Mouse (Mus musculus) heart, embryonic 13.5 days (tissue): ENCODE data around the gene Nfib. TPM values are rescaled to one million over a fixed set of nuclear protein-coding genes. Genes with fewer than 3 reads are reported as not detected.

Experiments
- ATAC-seq: fragments of 200-750 bp; cut with Nextera tagmentation; 2 replicates; pipeline ENCODE4 v1.8.0; 2017; ENCODE audit warnings: moderate TSS enrichment; ENCODE audit not compliant: insufficient number of reproducible peaks, low FRiP score, low TSS enrichment; ENCODE audit errors: extremely low read depth
- H3K27ac ChIP-seq: fragments of 300-500 bp; sonication (generic); replicated peaks from 2 replicates; pipeline ENCODE4 v1.5.1; 2015; ENCODE audit warnings: moderate library complexity, mild to moderate bottlenecking, inconsistent platforms
- H3K27me3 ChIP-seq: fragments of 300-500 bp; sonication (generic); replicated peaks from 2 replicates; pipeline ENCODE4 v1.6.1; 2015; ENCODE audit warnings: mild to moderate bottlenecking, inconsistent platforms
- H3K36me3 ChIP-seq: fragments of 300-500 bp; sonication (generic); 2 replicates; pipeline ENCODE4 v1.6.1; 2015; ENCODE audit warnings: mild to moderate bottlenecking, inconsistent platforms
- H3K4me1 ChIP-seq: fragments of 300-500 bp; sonication (generic); 2 replicates; pipeline ENCODE4 v1.6.1; 2015; ENCODE audit warnings: inconsistent platforms
- H3K4me2 ChIP-seq: fragments of 300-500 bp; sonication (generic); 2 replicates; pipeline ENCODE4 v1.6.1; 2015; ENCODE audit warnings: inconsistent platforms, mild to moderate bottlenecking, moderate library complexity
- H3K4me3 ChIP-seq: fragments of 300-500 bp; sonication (generic); 2 replicates; pipeline ENCODE4 v1.5.1; 2015; ENCODE audit warnings: moderate library complexity, mild to moderate bottlenecking, inconsistent platforms
- H3K9ac ChIP-seq: fragments of 300-500 bp; sonication (generic); 2 replicates; pipeline ENCODE4 v1.6.1; 2015; ENCODE audit warnings: inconsistent platforms, mild to moderate bottlenecking, moderate library complexity
- H3K9me3 ChIP-seq: fragments of 300-500 bp; sonication (generic); 2 replicates; pipeline ENCODE4 v1.6.1; 2016; ENCODE audit warnings: inconsistent platforms
- WGBS: fragments of 180-500 bp; shearing (Covaris S2); methylation state at CpG from one replicate; pipeline ENCODE4 v1.1.7; 2015; ENCODE audit warnings: mixed read lengths; 5-methylcytosine and 5-hydroxymethylcytosine counted together
- polyA plus RNA-seq: library from polyadenylated mRNA; unstranded; fragments of >200 nt; fragmentation: Nextera tagmentation; extraction: Ambion mirVana; gene quantifications from 2 replicates; pipeline ENCODE4 v1.2.1, GENCODE M21; 2015

Gene Nfib
- polyA plus RNA-seq, 1 experiment from 2014 or later: 53.0 TPM

- Histone ChIP-seq H3K27ac (no peak overlapping the region), H3K27me3 (no peaks in the 10 kb centered on the region), H3K36me3 (no peaks in the 10 kb centered on the region), H3K4me3 (no peak overlapping the region), H3K9ac (no peak overlapping the region), H3K4me2 (no peak overlapping the region), H3K9me3 (no peaks in the 10 kb centered on the region), H3K4me1 (peaks cover 15% of the 10 kb centered on the region)
- ATAC-seq: no peak
- WGBS: 80% methylated on average over 4 of the region's 4 CpGs
Observed at GRCm38 (mm10) chr4:82607266-82607665, 98.3 kb downstream of the Nfib start.

DNA sequence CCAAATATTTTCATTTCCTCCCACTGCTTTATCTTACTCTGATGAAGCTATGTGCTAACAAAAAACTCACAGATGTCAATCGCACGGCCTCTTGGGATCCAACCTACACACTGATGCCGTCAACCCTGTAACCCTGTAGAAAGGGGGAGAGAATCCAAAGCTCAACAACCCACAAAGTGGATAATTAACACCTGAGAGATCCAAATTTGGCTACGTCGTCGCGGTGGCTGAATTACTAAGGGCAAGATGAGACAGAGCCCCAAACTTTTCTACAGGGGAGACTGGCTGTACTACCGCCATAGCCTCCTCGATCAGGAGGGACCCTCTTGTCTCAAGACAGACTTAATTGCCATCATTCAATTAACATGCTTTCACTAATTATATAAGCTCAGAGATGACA, 99.2 kb downstream of the Nfib start:
- WGBS: 72% methylated on average over 9 of the region's 9 CpGs
- H3K27me3 ChIP-seq: no peaks in the 10 kb centered on the region
- H3K27ac ChIP-seq: no peak overlapping the region
- ATAC-seq: no peak
- H3K4me3 ChIP-seq: no peak overlapping the region
- H3K4me2 ChIP-seq: no peak overlapping the region
- no peaks in the 10 kb centered on the region for H3K36me3 ChIP-seq
- peaks cover 15% of the 10 kb centered on the region for H3K4me1 ChIP-seq
- H3K9me3 ChIP-seq: peaks cover 7% of the 10 kb centered on the region
- no peak overlapping the region for H3K9ac ChIP-seq

- H3K9ac ChIP-seq: no peak overlapping the region
- H3K9me3 ChIP-seq: peaks cover 10% of the 10 kb centered on the region
- no peak overlapping the region for H3K27ac ChIP-seq
- no peak overlapping the region for H3K4me3 ChIP-seq
- no peak overlapping the region for H3K4me2 ChIP-seq
- 74% methylated on average over 14 of the region's 14 CpGs for WGBS
- H3K27me3 ChIP-seq: no peaks in the 10 kb centered on the region
- no peak for ATAC-seq
- no peaks in the 10 kb centered on the region for H3K36me3 ChIP-seq
- peaks cover 15% of the 10 kb centered on the region for H3K4me1 ChIP-seq
Observed at GRCm38 (mm10) chr4:82605034-82605784, 100.3 kb downstream of the Nfib start.

DNA sequence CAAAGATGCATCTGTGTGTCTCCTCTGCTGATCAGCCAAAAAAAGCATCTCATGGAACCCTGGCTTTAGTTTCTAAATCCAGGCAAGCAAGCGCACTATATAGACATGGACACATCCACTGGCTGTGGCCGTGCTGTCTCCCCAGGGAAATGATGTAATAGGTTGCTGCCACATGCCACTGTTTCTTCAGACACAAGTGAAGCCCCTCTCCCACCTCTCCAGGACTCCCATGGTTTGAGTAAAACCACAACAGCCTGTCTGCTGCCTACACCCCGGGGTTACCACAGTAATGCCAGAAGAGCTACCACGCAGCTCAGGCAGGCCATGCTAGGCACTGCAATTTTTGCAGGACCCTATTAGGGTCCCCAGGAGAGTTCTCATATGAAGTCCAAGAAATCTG, 101.0 kb downstream of the Nfib start:
- 0 out of 2 replicates have a peak overlapping the region, but pooled peaks have one; percentile 9 for H3K27ac ChIP-seq
- H3K27me3 ChIP-seq: no peaks in the 10 kb centered on the region
- no peak overlapping the region for H3K9ac ChIP-seq
- H3K4me1 ChIP-seq: peaks cover 13% of the 10 kb centered on the region
- no peak overlapping the region for H3K4me2 ChIP-seq
- ATAC-seq: no peak
- H3K4me3 ChIP-seq: no peak overlapping the region
- H3K36me3 ChIP-seq: no peaks in the 10 kb centered on the region
- 52% methylated on average over 4 of the region's 4 CpGs for WGBS
- H3K9me3 ChIP-seq: peaks cover 10% of the 10 kb centered on the region

GRCm38 (mm10) chr4:82600636-82601035, 104.9 kb downstream of the Nfib start:
- Histone ChIP-seq H3K27me3 (no peaks in the 10 kb centered on the region), H3K4me2 (no peak overlapping the region), H3K9me3 (peaks cover 10% of the 10 kb centered on the region), H3K9ac (no peak overlapping the region), H3K36me3 (no peaks in the 10 kb centered on the region), H3K4me1 (peaks cover 42% of the 10 kb centered on the region), H3K27ac (no peak overlapping the region), H3K4me3 (no peak overlapping the region)
- 81% methylated on average over 1 of the region's 1 CpGs for WGBS
- ATAC-seq: no peak

DNA sequence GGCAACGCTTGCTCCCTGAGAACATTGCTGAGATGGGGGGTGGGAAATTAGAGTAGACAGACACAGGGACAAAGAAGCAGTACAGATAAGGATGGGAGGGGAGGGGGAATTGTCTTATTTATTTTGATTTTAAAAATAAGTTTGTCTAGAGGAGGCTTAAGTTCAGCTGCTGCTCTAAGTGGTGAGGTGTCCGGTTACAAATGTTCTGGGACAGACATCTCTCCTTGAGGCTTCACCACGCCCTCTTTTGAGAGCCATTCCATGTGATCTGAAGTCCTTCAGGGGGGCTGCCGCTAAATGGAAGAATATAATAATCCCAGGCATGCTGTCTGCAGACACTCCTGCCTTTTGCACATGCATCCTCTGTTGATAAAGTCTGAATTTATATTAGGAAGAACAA, 107.1 kb downstream of the Nfib start:
- H3K27me3 ChIP-seq: no peaks in the 10 kb centered on the region
- no peaks in the 10 kb centered on the region for H3K36me3 ChIP-seq
- H3K9ac ChIP-seq: no peak overlapping the region
- no peak for ATAC-seq
- no peak overlapping the region for H3K4me3 ChIP-seq
- peaks cover 10% of the 10 kb centered on the region for H3K9me3 ChIP-seq
- H3K4me1 ChIP-seq: peaks cover 46% of the 10 kb centered on the region
- peak overlapping the region; percentile 59; the same call in 1 of the 2 replicates for H3K27ac ChIP-seq
- H3K4me2 ChIP-seq: peak overlapping the region; percentile 7; the same call in 1 of the 2 replicates
- WGBS: 22% methylated on average over 4 of the region's 4 CpGs

- H3K4me1 ChIP-seq: peaks cover 62% of the 10 kb centered on the region
- 35% methylated on average over 10 of the region's 10 CpGs for WGBS
- H3K27ac ChIP-seq: 0 out of 2 replicates have a peak overlapping the region, but pooled peaks have one; percentile 12
- H3K9me3 ChIP-seq: no peaks in the 10 kb centered on the region
- no peak overlapping the region for H3K9ac ChIP-seq
- no peak for ATAC-seq
- no peak overlapping the region for H3K4me3 ChIP-seq
- H3K27me3 ChIP-seq: no peaks in the 10 kb centered on the region
- H3K36me3 ChIP-seq: no peaks in the 10 kb centered on the region
- no peak overlapping the region for H3K4me2 ChIP-seq
Observed at GRCm38 (mm10) chr4:82593681-82594666, 111.6 kb downstream of the Nfib start.

DNA sequence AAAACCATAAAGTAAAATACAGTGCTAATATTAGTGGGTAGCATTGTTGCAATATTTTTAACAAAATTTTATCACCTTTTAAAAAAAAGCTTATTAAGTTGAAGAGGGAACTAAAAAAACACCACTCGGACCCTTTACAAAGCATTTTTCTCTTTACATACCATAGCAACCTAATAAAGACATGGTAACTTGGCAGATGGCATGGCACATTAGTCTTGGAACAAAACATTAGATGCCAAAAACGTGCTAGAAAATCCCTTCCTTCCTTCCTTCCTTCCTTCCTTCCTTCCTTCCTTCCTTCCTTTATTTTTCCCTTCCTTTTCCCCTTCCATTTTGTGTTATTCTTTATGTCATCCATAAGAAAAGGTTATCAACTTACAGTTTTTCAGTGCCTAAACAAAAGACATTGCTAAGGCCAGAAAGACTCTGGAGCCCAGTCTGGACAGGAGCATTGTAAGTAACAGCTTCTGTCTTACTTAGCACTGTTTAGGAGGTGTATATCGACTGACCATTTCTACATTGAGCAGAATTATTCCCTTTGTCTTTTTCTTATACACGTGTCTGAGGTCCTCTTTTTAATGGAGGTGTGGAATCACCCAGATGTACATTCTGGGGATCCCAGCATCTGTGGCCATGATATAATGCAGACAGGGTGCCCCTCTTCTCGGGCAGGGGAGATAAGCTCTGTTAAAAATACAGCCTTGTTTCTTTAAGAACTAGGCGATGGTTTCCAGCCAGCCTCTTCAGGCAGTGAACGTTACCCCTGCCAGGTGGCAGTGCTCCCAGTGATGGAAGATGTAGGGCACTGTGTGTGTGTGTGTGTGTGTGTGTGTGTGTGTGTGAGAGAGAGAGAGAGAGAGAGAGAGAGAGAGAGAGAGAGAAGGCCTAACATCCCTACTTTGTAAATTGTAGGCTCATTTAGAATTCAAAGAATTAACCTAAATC, 113.2 kb downstream of the Nfib start:
- no peak for ATAC-seq
- WGBS: 35% methylated on average over 7 of the region's 7 CpGs
- H3K4me3 ChIP-seq: no peak overlapping the region
- no peaks in the 10 kb centered on the region for H3K9me3 ChIP-seq
- 0 out of 2 replicates have a peak overlapping the region, but pooled peaks have one; percentile 5 for H3K9ac ChIP-seq
- H3K27me3 ChIP-seq: no peaks in the 10 kb centered on the region
- H3K36me3 ChIP-seq: no peaks in the 10 kb centered on the region
- 0 out of 2 replicates have a peak overlapping the region, but pooled peaks have one; percentile 28 for H3K27ac ChIP-seq
- H3K4me2 ChIP-seq: no peak overlapping the region
- H3K4me1 ChIP-seq: peaks cover 49% of the 10 kb centered on the region

DNA sequence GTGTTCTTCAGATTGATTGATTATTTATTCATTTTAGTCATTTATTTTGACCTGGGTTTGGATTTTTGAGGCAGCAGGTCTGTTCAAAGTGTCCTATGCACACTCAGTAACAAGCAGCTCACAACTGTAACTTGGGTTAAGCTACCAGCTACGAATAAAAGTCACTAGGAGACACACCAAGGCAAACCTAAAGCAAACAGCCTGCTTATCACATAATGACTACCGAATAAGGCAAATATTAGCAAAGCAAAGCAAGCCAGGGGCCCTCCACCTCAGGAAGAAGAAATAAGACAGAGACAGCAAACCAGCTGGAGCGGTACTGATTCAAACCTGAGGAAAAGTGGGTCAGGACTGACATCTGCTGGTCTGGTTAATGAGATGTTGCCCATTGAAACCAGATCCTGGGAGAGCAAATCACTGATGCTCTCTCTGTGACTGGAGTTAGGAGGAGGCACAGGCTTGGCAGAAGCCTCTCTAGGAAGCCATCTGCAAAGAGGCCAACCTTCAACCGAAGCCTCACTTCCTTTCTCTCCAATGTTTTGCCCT, 116.1 kb downstream of the Nfib start:
- Histone ChIP-seq H3K27ac (no peak overlapping the region), H3K36me3 (no peaks in the 10 kb centered on the region), H3K9me3 (no peaks in the 10 kb centered on the region), H3K4me1 (peaks cover 42% of the 10 kb centered on the region), H3K4me2 (no peak overlapping the region), H3K4me3 (no peak overlapping the region), H3K9ac (peak overlapping the region; percentile 44; the same call in 1 of the 2 replicates), H3K27me3 (no peaks in the 10 kb centered on the region)
- WGBS: 19% methylated on average over 4 of the region's 4 CpGs
- no peak for ATAC-seq

DNA sequence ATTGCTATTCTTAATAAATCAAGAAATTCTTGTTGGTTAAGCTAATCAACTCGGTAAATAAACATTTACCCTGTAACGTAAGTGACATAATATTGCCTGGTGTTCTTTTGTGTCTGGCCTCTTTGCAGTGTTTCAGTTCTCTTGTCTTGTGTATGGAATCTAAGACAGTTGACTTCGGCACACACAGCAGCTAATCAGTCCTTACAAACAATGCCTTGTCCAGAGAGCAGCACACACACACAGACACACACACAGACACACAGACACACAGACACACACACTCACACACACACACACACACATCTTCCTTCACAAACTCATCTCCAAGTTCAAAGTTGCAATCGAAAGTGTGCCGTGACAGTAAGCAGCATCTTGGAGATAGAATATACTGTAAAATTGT, 116.8 kb downstream of the Nfib start:
- Histone ChIP-seq H3K4me2 (no peak overlapping the region), H3K27ac (no peak overlapping the region)
- WGBS: 75% methylated on average over 5 of the region's 5 CpGs

More for the DNA sequence above, 116.8 kb downstream of the Nfib start:
- Histone ChIP-seq H3K4me1 (peaks cover 36% of the 10 kb centered on the region), H3K27me3 (no peaks in the 10 kb centered on the region), H3K9me3 (no peaks in the 10 kb centered on the region), H3K9ac (no peak overlapping the region), H3K4me3 (no peak overlapping the region), H3K36me3 (no peaks in the 10 kb centered on the region)
- ATAC-seq: no peak
